Mouse (Mus musculus): ENCODE data around the gene Oasl2.

DNA sequence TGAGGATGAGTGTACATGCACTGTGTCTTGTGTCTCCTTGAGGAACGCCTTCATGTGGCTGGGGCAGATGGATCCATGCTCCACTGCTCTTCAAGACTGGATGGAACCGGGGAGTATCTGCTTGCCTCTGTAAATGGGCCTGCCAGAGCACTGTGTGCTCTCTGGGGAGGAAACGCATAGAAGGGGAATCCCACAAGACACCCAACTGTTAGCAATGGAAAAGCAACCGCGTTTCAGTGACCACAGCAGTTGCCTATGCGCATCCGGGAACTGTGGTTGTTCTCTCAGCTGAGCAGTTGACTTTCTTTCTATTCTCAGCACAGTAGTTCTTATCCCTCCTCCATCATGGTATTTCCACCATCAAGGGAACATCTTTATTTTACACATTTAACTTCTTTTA lies 31.9 kb upstream of the Oasl2 start:
- TF ChIP-seq POLR2A (IDR thresholded peaks at IDR 0.05; ENCODE audit: borderline replicate concordance, insufficient read depth, low read length) (no peak), CTCF (IDR thresholded peaks at IDR 0.05; ENCODE audit: borderline replicate concordance, insufficient read depth, low read depth, low read length) (no peak)
